Mouse (Mus musculus) B cell, adult 2 months (primary cell): ENCODE measurements around the gene Zdhhc22.
A peak's percentile ranks its signal among the peaks of the same experiment; 100 is the strongest.

Experiments used
- DNase-seq, 2 experiments: peaks; one replicate each; pipeline ENCODE4 v3.0.0; 2022

Gene Zdhhc22

GRCm38 (mm10) chr12:86994776-86995175 is 4.5 kb upstream of the Zdhhc22 start:
- no peak for DNase-seq

- no peak for DNase-seq
Observed at GRCm38 (mm10) chr12:86994166-86994565, 3.9 kb upstream of the Zdhhc22 start.

- DNase-seq: no peak
Observed at GRCm38 (mm10) chr12:86990755-86991110, 503 bp upstream of the Zdhhc22 start.

- DNase-seq: no peak
Observed at GRCm38 (mm10) chr12:86989378-86989777, 852 bp downstream of the Zdhhc22 start.

GRCm38 (mm10) chr12:86988227-86988626 is 2.0 kb downstream of the Zdhhc22 start:
- no peak for DNase-seq

- no peak for DNase-seq
Observed at GRCm38 (mm10) chr12:86986562-86986961, 3.7 kb downstream of the Zdhhc22 start.

- DNase-seq: peak; percentile 32 to 41
Observed at GRCm38 (mm10) chr12:86984194-86984555, 6.1 kb downstream of the Zdhhc22 start.

GRCm38 (mm10) chr12:86983470-86984193 is 6.6 kb downstream of the Zdhhc22 start:
- DNase-seq: peak; percentile 57 to 62

- peak; percentile 18 to 26 for DNase-seq
Observed at GRCm38 (mm10) chr12:86981180-86981579, 9.1 kb downstream of the Zdhhc22 start.

GRCm38 (mm10) chr12:86977833-86978232 is 12.4 kb downstream of the Zdhhc22 start:
- no peak for DNase-seq

GRCm38 (mm10) chr12:86976511-86977168 is 13.6 kb downstream of the Zdhhc22 start:
- DNase-seq: peak in 1 of 2 experiments; percentile 15

GRCm38 (mm10) chr12:86975761-86976160 is 14.5 kb downstream of the Zdhhc22 start:
- no peak for DNase-seq

GRCm38 (mm10) chr12:86974387-86975288 is 15.6 kb downstream of the Zdhhc22 start:
- peak; percentile 86 for DNase-seq

GRCm38 (mm10) chr12:86973706-86974105 is 16.5 kb downstream of the Zdhhc22 start:
- DNase-seq: no peak

GRCm38 (mm10) chr12:86973216-86973615 is 17.0 kb downstream of the Zdhhc22 start:
- DNase-seq: no peak

- DNase-seq: no peak
Observed at GRCm38 (mm10) chr12:86971089-86971488, 19.1 kb downstream of the Zdhhc22 start.

- DNase-seq: no peak
Observed at GRCm38 (mm10) chr12:86969220-86969601, 21.0 kb downstream of the Zdhhc22 start.

GRCm38 (mm10) chr12:86968468-86969219 is 21.6 kb downstream of the Zdhhc22 start:
- DNase-seq: no peak

GRCm38 (mm10) chr12:86965237-86965799 is 24.9 kb downstream of the Zdhhc22 start:
- DNase-seq: no peak

GRCm38 (mm10) chr12:86964278-86965057 is 25.8 kb downstream of the Zdhhc22 start:
- DNase-seq: no peak

- DNase-seq: no peak
Observed at GRCm38 (mm10) chr12:86961589-86962344, 28.5 kb downstream of the Zdhhc22 start.
